Mouse (Mus musculus) lung, adult 18-20 months (tissue): ENCODE data around the gene AC141477.1.

Experiments used
- DNase-seq, 2 experiments: peaks; one replicate each; pipeline ENCODE4 v3.0.0; 2022; ENCODE audit warnings: mixed read lengths in 2 of 2

AC141477.1 gene

DNA sequence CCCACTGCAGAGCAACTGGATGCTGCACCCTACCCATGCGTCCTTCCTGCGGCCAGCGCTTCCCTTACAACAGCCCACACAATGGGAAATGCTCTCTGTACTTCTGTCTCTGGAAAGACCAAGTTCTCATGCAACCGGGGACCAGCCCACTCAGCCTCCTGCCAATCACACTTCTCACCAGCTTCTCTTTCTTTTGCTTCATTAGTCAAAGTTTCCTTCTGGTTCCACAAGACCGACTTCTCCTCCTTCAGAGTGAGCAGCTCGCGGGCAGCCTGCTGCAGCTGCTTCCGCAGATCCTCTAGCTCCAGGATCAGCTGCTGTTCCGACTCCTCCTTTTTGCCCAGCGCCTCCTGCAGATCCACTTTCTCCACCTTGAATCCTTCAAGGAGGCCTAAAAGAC, 31.7 kb downstream of the AC141477.1 start:
- DNase-seq = no peak

DNA sequence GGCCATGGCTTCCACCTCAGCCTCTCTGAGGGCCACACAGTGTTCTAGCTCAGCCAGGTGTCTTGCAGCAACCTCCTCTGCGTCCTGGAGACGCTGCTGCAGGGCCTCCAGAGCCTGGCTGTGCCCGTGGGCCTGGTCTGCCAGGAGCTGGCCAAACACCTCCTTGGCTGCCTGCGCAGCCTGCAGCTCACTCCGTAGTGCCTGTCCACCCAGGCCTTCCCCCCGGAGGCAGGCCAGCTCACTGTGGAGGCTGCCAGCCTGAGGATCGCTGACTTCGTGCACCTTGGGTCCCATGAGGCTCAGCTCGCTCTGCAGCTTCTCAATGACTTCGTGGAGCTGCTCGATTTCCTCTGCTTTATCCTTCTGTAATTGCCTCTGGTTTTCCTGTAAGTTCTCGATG, 47.6 kb downstream of the AC141477.1 start:
- DNase-seq = no peak

DNA sequence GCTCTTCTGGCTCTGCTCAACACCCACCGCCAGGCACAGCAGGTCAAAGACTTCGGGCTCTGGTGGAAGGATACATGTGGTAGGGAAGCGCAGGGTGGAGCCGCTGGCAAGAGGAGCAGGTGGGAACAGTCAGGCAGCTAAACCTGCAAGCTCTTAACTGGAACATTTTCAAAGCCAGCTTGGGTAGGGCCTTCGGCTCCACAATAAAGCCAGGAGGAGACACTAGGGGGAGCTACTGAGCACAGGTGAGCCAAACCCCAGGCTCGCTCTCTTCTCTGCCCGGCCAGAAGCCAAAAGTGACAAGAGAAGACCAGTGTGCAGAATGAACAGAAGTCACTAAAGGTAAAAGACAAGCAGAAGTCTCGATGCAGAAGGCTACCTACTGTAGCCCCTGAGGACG, 48.5 kb downstream of the AC141477.1 start:
- peak; percentile 19 for DNase-seq

DNA sequence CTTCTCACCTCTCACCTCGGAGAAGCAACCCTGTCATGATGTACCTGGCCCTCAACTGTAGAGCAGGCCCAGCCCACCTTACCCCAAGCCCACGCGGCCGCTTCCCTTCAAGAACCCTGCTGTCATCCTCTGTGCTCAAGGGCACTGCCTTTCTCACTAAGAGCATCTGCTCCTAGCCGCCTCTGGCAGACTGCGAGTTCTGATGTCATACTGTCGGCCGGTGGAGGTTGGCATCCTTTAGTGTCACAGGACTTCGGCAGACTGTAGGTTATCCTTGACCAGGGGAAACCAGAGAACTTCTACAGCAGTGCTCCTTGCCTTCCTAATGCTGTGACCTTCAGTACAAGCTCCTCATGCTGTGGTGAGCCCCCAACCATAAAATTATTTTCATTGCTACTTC, 49.1 kb downstream of the AC141477.1 start:
- no peak for DNase-seq
